Mouse (Mus musculus) heart, postnatal 0 days (tissue): ENCODE measurements around the gene Magi1.

Experiments used
- CTCF ChIP-seq: IDR thresholded peaks from 2 replicates; pipeline ENCODE4 v1.5.1; 2016; ENCODE audit warnings: antibody characterized with exemption, control low read depth, low read depth
- EP300 ChIP-seq: IDR thresholded peaks from 2 replicates; pipeline ENCODE4 v1.6.1; 2016; ENCODE audit warnings: antibody characterized with exemption, low read depth

DNA sequence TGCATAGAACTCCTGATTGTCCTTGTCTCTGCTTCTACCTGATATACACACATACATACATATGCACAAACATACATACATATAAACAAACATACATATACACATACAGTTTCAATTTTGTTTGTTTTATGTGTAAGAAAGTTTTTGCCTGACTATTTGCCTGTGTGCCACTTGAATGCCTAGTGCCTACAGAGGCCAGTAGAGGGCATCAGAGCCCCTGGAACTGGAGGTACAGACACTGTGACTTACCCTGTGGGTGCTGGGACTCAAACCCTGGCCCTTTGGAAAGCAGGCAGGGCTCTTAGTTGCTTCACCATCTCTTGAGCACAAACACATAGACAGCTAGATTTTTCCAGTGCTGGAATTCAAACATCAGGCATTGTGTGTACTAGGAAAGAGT is 3.7 kb upstream of the Magi1 start:
- TF ChIP-seq CTCF (no peak), EP300 (no peak)
